Mouse (Mus musculus): Measurements from ENCODE around the gene Lig4. TPM values are rescaled to one million over a fixed set of nuclear protein-coding genes. Genes with fewer than 3 reads are reported as not detected.

Gene Lig4
- polyA plus RNA-seq, 1 experiment: 1.1 TPM

DNA sequence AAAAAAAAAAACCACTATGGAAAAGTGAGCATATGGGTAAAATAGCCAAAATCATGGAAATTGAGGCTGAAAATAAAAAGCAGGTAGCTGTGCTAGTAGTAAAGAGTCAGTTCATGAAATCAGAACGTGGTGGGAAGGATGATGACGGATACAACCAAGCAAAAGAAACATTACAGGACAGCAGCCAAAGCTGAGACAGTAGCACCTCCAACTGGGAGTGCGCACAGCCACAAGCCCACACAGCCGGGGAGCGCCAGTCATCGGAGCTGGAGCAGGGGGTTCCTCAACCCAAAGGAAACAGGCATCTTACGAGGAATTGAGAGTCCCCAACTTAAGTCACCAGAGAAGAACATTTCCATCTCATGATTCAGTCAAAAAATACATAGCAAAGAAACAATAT lies 26.6 kb upstream of the Lig4 start:
- Histone ChIP-seq H3K27ac (ENCODE audit: insufficient read depth, low read depth, low read length) (no peak overlapping the region), H3K4me1 (ENCODE audit: control insufficient read depth, insufficient read depth, insufficient read length, low read length) (peaks cover 19% of the 10 kb centered on the region), H3K4me3 (ENCODE audit: low read depth, low read length) (no peak overlapping the region), H3K36me3 (ENCODE audit: control insufficient read depth, insufficient read depth, low read length) (no peaks in the 10 kb centered on the region), H3K27me3 (ENCODE audit: control insufficient read depth, insufficient read depth, low read length) (no peaks in the 10 kb centered on the region)
- WGBS: 93% methylated on average over 7 of the region's 7 CpGs
- TF ChIP-seq CTCF (IDR thresholded peaks at IDR 0.05; ENCODE audit: extremely low read depth, insufficient read length, insufficient replicate concordance, low read depth, low read length) (no peak), POLR2A (IDR thresholded peaks at IDR 0.05; ENCODE audit: low read depth, low read length) (no peak)

DNA sequence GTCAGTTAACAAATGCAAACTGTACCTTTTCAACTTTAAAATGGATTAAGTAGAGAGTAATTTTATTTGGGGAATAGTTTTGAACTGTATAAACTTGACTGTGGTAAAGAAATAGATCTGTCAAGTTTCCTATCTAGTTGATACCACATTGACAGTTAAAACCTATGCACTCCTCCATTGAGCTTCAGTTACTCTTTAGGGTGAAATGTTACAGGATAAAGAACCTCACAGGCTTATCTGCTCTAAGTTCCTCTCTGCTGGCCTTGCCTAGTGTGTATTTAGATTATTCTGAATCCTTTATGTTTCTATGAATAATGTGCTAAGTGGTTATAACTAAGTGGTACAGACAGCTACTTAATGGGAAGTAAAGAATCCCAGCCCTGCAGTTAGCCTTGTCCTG lies 2.7 kb upstream of the Lig4 start:
- Histone ChIP-seq H3K4me3 (ENCODE audit: low read depth, low read length) (no peak overlapping the region), H3K4me1 (ENCODE audit: control insufficient read depth, insufficient read depth, insufficient read length, low read length) (peaks cover 14% of the 10 kb centered on the region), H3K27ac (ENCODE audit: insufficient read depth, low read depth, low read length) (no peak overlapping the region), H3K36me3 (ENCODE audit: control insufficient read depth, insufficient read depth, low read length) (peaks cover 8% of the 10 kb centered on the region), H3K27me3 (ENCODE audit: control insufficient read depth, insufficient read depth, low read length) (no peaks in the 10 kb centered on the region)
- TF ChIP-seq POLR2A (IDR thresholded peaks at IDR 0.05; ENCODE audit: low read depth, low read length) (no peak), CTCF (IDR thresholded peaks at IDR 0.05; ENCODE audit: extremely low read depth, insufficient read length, insufficient replicate concordance, low read depth, low read length) (no peak)

DNA sequence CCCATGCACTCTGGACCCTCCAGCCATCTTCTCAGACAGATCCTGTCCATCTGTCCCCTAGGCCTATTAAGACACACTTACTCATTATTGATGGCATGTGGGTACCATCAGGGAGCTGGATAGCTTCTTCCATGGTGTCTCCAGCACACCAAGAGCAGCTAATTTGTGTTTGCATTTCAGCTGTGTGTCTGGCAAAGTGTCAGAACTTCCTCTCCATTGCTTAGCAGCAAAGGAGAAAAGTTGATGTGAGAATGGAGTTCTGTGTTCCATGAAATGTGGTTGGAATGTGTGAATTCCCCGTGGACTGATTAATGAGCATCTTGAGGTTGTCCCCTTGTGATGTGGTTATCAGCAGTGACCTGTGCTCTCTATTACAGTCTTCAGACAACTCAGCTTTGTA lies 2.3 kb upstream of the Lig4 start:
- Histone ChIP-seq H3K27ac (ENCODE audit: insufficient read depth, low read depth, low read length) (no peak overlapping the region), H3K4me3 (ENCODE audit: low read depth, low read length) (no peak overlapping the region), H3K36me3 (ENCODE audit: control insufficient read depth, insufficient read depth, low read length) (peaks cover 8% of the 10 kb centered on the region), H3K27me3 (ENCODE audit: control insufficient read depth, insufficient read depth, low read length) (no peaks in the 10 kb centered on the region), H3K4me1 (ENCODE audit: control insufficient read depth, insufficient read depth, insufficient read length, low read length) (peaks cover 14% of the 10 kb centered on the region)
- 28% methylated on average over 1 of the region's 1 CpGs for WGBS
- TF ChIP-seq POLR2A (IDR thresholded peaks at IDR 0.05; ENCODE audit: low read depth, low read length) (no peak), CTCF (IDR thresholded peaks at IDR 0.05; ENCODE audit: extremely low read depth, insufficient read length, insufficient replicate concordance, low read depth, low read length) (no peak)

DNA sequence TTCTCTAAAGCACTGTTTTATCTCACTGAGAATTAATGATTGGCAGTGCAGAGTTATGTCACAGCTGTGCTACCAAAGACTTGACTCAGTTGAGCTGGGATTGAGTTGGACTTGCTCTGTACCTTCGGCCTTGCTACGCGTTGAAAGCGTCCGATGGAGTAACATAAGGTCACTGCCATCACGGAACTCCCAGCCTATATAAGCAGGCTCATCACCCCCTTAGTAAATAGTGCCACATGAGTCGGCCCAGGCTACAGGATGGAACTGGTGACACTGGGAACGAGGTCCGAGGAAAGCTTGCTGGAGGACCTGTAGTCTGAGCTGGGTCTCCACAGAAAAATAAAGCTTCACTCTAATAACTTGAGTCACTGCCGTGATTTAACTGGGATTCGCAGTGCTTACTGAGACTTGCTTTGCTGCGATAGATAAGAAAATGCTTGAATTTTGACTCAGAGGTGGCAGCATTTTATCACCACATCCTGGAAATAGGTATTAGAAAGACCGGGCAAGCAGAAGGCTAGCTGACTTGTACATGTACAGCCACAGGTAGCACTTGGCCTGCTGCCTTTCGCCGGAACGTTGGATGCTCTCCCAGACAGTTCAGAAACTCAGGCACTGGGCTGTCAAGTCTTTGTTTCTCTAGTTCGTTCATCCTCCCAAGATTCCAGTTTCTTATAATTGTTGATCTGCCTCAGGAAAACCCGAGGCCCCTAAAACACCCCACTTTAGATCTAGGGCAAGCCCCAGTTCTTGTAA lies 1.2 kb upstream of the Lig4 start:
- Histone ChIP-seq H3K4me3 (ENCODE audit: low read depth, low read length) (peak overlapping the region; percentile 92), H3K27ac (ENCODE audit: insufficient read depth, low read depth, low read length) (0 out of 2 replicates have a peak overlapping the region, but pooled peaks have one; percentile 34), H3K4me1 (ENCODE audit: control insufficient read depth, insufficient read depth, insufficient read length, low read length) (peaks cover 14% of the 10 kb centered on the region), H3K27me3 (ENCODE audit: control insufficient read depth, insufficient read depth, low read length) (no peaks in the 10 kb centered on the region), H3K36me3 (ENCODE audit: control insufficient read depth, insufficient read depth, low read length) (peaks cover 5% of the 10 kb centered on the region)
- WGBS: 22% methylated on average over 18 of the region's 18 CpGs
- TF ChIP-seq CTCF (IDR thresholded peaks at IDR 0.05; ENCODE audit: extremely low read depth, insufficient read length, insufficient replicate concordance, low read depth, low read length) (no peak), POLR2A (IDR thresholded peaks at IDR 0.05; ENCODE audit: low read depth, low read length) (no peak)

DNA sequence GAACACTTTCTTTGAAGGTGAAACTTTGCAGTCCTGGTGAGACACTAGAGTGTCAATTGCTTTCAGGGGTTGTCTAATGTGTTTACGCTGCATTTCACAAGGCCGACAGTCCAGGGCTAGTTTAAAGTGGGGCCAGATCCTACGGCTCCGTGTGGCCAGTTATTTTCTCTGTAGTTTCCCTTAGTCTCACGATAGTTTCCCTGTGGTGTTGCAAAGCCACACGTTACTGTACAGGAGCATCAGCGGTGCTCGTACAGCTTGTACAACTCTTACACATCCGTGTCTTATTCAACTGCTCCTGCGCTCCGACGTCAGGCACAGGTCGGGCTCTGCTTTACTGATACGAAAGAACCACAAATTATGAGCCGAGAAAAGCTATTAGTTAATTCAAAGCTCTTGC lies 470 bp downstream of the Lig4 start:
- peak overlapping the region; percentile 92; the same call in 1 of the 2 replicates for H3K4me3 ChIP-seq (ENCODE audit: low read depth, low read length)
- no peak for TF ChIP-seq CTCF (IDR thresholded peaks at IDR 0.05; ENCODE audit: extremely low read depth, insufficient read length, insufficient replicate concordance, low read depth, low read length)
- no peak for TF ChIP-seq POLR2A (IDR thresholded peaks at IDR 0.05; ENCODE audit: low read depth, low read length)
- H3K4me1 ChIP-seq (ENCODE audit: control insufficient read depth, insufficient read depth, insufficient read length, low read length): peaks cover 14% of the 10 kb centered on the region
- H3K27me3 ChIP-seq (ENCODE audit: control insufficient read depth, insufficient read depth, low read length): no peaks in the 10 kb centered on the region
- H3K27ac ChIP-seq (ENCODE audit: insufficient read depth, low read depth, low read length): no peak overlapping the region
- 27% methylated on average over 15 of the region's 15 CpGs for WGBS
- H3K36me3 ChIP-seq (ENCODE audit: control insufficient read depth, insufficient read depth, low read length): peaks cover 17% of the 10 kb centered on the region

DNA sequence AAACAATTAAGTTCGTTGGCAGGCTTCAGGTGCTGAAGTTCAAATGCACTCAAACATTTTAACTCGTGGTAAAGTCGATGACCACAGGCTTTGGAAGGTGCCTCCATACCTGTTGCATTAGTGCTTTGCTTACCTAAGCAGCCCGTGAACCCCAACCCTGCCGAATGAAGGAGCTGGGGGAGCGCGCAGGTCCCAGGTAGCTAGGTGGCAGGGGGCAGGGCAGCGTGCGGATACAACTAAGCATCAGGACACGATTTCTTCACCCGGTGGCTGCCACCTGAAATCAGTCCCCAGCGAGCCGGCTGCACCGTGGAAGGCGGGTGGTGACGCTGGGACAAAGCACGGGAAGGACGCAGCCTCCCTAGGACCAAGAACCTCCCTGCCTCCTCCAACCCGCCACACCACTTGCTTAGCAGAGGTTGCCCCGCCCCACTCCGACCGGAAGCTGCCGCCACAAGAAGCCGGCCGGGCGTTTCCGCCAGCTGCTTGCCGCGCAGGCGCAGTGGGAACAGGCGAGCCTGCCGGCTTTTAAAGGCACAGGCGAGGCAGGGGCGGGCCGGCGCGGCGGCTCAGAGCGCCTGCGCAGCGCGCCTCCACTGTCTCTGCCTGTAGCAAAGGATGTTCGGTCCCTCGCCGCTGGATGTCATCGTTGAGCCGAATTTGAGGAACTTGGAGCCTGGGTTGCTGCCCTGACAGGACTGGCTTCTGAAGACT lies 1.4 kb downstream of the Lig4 start:
- Histone ChIP-seq H3K36me3 (ENCODE audit: control insufficient read depth, insufficient read depth, low read length) (peaks cover 21% of the 10 kb centered on the region), H3K4me3 (ENCODE audit: low read depth, low read length) (peak overlapping the region; percentile 76), H3K27me3 (ENCODE audit: control insufficient read depth, insufficient read depth, low read length) (no peaks in the 10 kb centered on the region), H3K27ac (ENCODE audit: insufficient read depth, low read depth, low read length) (peak overlapping the region; percentile 76), H3K4me1 (ENCODE audit: control insufficient read depth, insufficient read depth, insufficient read length, low read length) (peaks cover 14% of the 10 kb centered on the region)
- WGBS: under 1% methylated on average over 47 of the region's 47 CpGs
- peak; percentile 46 for TF ChIP-seq POLR2A (IDR thresholded peaks at IDR 0.05; ENCODE audit: low read depth, low read length)
- TF ChIP-seq CTCF (IDR thresholded peaks at IDR 0.05; ENCODE audit: extremely low read depth, insufficient read length, insufficient replicate concordance, low read depth, low read length): peak; percentile 75; the same call in 1 of the 2 replicates

DNA sequence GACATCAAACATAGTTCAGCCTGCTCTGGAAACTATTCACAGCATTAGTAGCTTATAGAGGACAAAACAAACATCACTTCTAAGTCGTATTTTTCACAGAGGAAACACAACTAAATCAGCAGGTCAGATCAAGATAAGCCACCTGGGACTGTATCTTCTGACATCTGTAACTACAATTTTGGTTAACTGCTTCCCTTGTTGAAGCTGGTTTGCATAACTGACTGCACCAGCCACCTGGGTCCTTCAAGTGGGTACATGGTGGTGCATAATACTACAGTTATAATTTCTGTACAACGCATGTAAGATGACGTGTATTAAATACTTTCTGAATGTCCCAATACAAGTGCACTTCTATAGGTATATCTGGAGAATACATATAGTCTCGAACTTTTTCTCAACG lies 2.2 kb downstream of the Lig4 start:
- TF ChIP-seq CTCF (IDR thresholded peaks at IDR 0.05; ENCODE audit: extremely low read depth, insufficient read length, insufficient replicate concordance, low read depth, low read length): no peak
- no peak for TF ChIP-seq POLR2A (IDR thresholded peaks at IDR 0.05; ENCODE audit: low read depth, low read length)
- H3K4me3 ChIP-seq (ENCODE audit: low read depth, low read length): no peak overlapping the region

More for the DNA sequence above, 2.2 kb downstream of the Lig4 start:
- H3K27ac ChIP-seq (ENCODE audit: insufficient read depth, low read depth, low read length): no peak overlapping the region
- peaks cover 14% of the 10 kb centered on the region for H3K4me1 ChIP-seq (ENCODE audit: control insufficient read depth, insufficient read depth, insufficient read length, low read length)
- WGBS: 10% methylated on average over 5 of the region's 5 CpGs
- no peaks in the 10 kb centered on the region for H3K27me3 ChIP-seq (ENCODE audit: control insufficient read depth, insufficient read depth, low read length)
- H3K36me3 ChIP-seq (ENCODE audit: control insufficient read depth, insufficient read depth, low read length): peaks cover 22% of the 10 kb centered on the region
